Mouse (Mus musculus) E14TG2a.4 (cell line): ENCODE data around the gene Dgka.
"Not testable (repeated sequence)": the region's sequence is repeated elsewhere in the genome, so short reads cannot be mapped to it uniquely, and the experiment has no call there.

Experiments used
- H3K27me3 ChIP-seq: 2 replicates; pipeline ENCODE4 v1.6.1; 2014; ENCODE audit warnings: low read length, control low read depth; ENCODE audit not compliant: insufficient read depth
- H3K36me3 ChIP-seq: 2 replicates; pipeline ENCODE4 v1.6.1; 2014; ENCODE audit warnings: low read length, control low read depth; ENCODE audit not compliant: insufficient read depth
- H3K4me1 ChIP-seq: replicated peaks from 2 replicates; pipeline ENCODE4 v1.6.1; 2014; ENCODE audit warnings: low read depth, low read length, control low read depth
- H3K4me3 ChIP-seq: replicated peaks from 2 replicates; pipeline ENCODE4 v1.5.1; 2014; ENCODE audit warnings: mild to moderate bottlenecking, low read length
- H3K9me3 ChIP-seq: 2 replicates; pipeline ENCODE4 v1.6.1; 2014; ENCODE audit warnings: low read length, control low read depth
- CTCF ChIP-seq: conservative IDR thresholded peaks from 2 replicates; pipeline ENCODE4 v1.5.1; 2014; ENCODE audit warnings: low read length
- NANOG ChIP-seq: IDR thresholded peaks from 2 replicates; pipeline ENCODE4 v1.6.1; 2014; ENCODE audit warnings: borderline replicate concordance, low read length, mixed read lengths
- POU5F1 ChIP-seq: IDR thresholded peaks from 2 replicates; pipeline ENCODE4 v1.6.1; 2014; ENCODE audit warnings: low read length, borderline replicate concordance

Gene Dgka

DNA sequence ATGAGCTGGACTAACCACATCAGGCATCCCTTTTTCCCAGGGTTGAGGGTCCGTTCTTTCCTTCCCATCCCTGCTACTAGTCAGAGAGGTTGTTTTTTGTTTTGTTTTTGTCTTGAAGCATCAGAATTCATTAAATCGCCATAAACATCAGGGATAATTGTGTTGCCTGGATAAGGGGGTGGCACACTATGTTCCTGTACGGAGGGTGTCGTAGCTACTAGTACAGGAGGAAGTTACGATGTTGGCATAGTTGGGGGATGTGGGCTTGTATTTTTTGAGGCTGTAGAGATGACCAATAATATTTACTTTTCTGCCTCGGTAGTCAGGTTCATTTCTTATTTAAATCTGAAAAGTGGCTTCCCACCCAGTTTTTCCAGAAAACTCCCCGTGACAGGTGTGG lies 1.4 kb downstream of the Dgka start:
- Histone ChIP-seq H3K4me1 (peaks cover 85% of the 10 kb centered on the region), H3K9me3 (no peaks in the 10 kb centered on the region)
- no peak for TF ChIP-seq CTCF

DNA sequence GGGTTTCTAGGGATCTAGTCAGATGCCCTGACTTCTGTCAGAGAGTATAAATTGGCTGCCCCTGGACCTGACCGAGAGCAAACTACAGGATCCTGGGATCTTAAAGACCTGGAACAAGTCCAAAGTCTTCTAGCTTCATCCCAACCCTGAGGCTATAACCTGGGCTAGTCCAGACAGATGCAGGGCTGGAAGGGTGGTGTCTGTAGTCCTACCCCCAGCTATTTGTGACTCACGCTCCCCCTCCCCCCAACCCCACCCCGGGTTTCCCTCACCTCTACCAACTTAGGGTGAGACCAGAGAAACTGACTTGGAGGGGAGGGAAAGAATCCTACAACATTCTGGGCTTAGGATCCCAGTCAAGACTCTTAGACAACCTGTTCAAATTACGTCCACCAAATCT lies 2.0 kb downstream of the Dgka start:
- Histone ChIP-seq H3K9me3 (no peaks in the 10 kb centered on the region), H3K4me1 (peaks cover 91% of the 10 kb centered on the region)

More for the DNA sequence above, 1.4 kb downstream of the Dgka start:
- peak overlapping the region; percentile 88 for H3K4me3 ChIP-seq
- H3K36me3 ChIP-seq = no peaks in the 10 kb centered on the region
- peaks cover 5% of the 10 kb centered on the region for H3K27me3 ChIP-seq

DNA sequence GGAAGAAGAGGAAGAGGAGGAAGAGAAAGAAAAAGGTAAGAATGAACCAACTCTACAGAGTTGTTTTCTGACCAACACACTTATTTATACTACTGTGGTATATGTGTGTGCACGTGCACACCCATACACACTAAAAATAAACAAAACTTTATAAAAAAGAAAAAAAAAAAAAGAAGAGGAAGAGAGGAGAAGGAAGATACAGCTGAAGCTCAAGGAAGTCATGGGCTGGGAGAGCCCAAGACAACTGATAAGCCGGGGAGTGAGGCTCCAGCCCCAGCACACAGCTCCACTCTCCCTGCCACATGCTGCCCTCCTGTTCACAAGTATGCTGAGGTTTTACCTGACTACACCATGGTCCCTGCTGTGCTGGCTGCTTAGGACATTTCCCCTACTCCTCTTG lies 4.4 kb downstream of the Dgka start:
- peaks cover 89% of the 10 kb centered on the region for H3K4me1 ChIP-seq
- peaks cover 5% of the 10 kb centered on the region for H3K27me3 ChIP-seq
- TF ChIP-seq NANOG (no peak), CTCF (no peak), POU5F1 (no peak)
- H3K4me3 ChIP-seq = no peak overlapping the region
- H3K36me3 ChIP-seq = peaks cover 14% of the 10 kb centered on the region
- H3K9me3 ChIP-seq = no peaks in the 10 kb centered on the region

More for the DNA sequence above, 2.0 kb downstream of the Dgka start:
- Histone ChIP-seq H3K27me3 (peaks cover 5% of the 10 kb centered on the region), H3K4me3 (peak overlapping the region; percentile 88), H3K36me3 (no peaks in the 10 kb centered on the region)
- no peak for TF ChIP-seq CTCF
- TF ChIP-seq NANOG = no peak
- TF ChIP-seq POU5F1 = no peak

DNA sequence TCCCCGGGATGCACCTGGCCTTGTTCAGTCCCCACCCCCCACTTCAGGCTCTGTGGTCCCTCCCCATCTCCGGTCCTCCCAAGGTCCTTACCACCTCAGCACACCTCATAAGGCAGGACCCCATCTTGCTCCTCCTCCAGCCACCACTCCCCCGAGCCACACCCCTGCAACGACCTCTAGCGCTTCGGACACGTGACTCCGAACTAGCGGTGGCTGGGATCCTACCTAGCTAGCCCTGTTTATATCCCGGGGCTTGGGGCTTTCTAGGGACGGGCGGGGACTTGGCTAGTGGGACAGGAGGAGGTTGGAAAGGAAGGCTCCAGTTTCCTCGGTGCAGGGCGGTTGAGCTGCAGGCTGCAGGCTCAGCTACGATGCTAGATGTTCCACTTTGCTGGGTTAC lies 7.2 kb downstream of the Dgka start:
- H3K4me1 ChIP-seq = peaks cover 63% of the 10 kb centered on the region
- no peaks in the 10 kb centered on the region for H3K9me3 ChIP-seq
- H3K36me3 ChIP-seq = peaks cover 38% of the 10 kb centered on the region
- TF ChIP-seq NANOG = no peak
- TF ChIP-seq CTCF = no peak
- no peak for TF ChIP-seq POU5F1
- no peaks in the 10 kb centered on the region for H3K27me3 ChIP-seq
- peak overlapping the region; percentile 62 for H3K4me3 ChIP-seq

DNA sequence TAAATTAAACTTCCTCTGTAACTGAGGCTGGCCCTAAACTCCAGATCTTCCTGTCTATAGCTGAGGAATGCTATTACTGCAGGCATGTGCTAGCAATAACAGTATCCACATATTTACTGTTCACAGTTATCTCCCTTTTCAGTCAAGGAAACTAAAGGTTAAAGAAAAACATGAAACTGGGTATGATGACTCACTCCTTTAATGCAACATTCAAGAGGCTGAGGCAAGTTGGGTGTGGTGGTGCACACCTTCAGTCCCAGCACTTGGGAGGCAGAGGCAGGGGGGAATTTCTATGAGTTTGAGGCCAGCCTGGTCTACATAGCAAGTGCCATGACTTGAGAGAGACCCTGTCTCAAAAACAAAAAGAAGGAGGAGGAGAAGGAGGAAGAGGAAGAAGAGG lies 12.7 kb downstream of the Dgka start:
- Histone ChIP-seq H3K9me3 (no peaks in the 10 kb centered on the region), H3K4me1 (peaks cover 20% of the 10 kb centered on the region), H3K4me3 (no peak overlapping the region), H3K27me3 (no peaks in the 10 kb centered on the region), H3K36me3 (peaks cover 89% of the 10 kb centered on the region)
- no peak for TF ChIP-seq POU5F1
- no peak for TF ChIP-seq NANOG
- TF ChIP-seq CTCF = no peak

DNA sequence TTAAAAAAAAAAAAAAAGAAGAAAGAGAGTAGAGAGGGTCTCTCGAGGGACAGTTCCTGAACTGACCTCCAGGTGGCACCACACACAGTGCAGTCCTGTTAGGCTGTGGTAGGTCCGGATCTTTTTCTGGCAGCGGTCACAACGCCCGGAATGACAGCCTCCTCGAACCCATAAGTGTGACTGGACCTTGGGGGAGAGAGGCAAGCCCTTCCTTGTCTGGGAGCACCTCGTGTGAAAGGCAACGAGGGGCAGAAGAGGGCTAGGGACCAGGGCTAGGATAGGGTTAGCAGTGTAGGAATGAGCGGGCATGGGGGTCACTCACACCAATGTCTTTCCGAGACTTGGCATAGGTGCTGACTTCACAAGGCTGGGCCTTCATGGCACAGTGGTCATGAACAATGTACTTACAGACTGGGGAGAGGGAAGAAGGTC lies 13.6 kb downstream of the Dgka start:
- TF ChIP-seq NANOG (no peak), POU5F1 (no peak), CTCF (peak; percentile 96)
- peaks cover 90% of the 10 kb centered on the region for H3K36me3 ChIP-seq
- peaks cover 11% of the 10 kb centered on the region for H3K4me1 ChIP-seq
- H3K4me3 ChIP-seq = no peak overlapping the region
- H3K27me3 ChIP-seq = no peaks in the 10 kb centered on the region
- H3K9me3 ChIP-seq = no peaks in the 10 kb centered on the region

DNA sequence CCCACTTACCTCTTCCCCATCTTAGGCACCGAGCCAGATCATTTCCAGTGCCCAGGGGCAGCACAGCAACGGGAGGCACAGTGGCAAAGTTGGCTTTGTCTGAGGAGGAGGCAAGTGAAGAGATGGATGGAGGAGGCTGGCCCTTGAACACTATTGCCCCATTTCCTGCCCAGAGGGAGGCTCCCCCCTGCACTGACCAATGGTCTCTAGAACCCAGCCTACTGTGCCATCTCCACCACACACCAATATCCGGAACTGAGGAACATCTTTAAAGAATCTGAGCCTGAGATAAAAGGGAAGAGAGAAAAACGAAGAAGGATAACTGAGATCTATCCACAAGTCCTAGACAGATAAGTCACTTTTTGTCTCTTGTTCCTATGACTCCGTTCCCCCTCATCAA lies 16.6 kb downstream of the Dgka start:
- TF ChIP-seq NANOG (no peak), POU5F1 (no peak), CTCF (no peak)
- peaks cover 10% of the 10 kb centered on the region for H3K4me1 ChIP-seq

DNA sequence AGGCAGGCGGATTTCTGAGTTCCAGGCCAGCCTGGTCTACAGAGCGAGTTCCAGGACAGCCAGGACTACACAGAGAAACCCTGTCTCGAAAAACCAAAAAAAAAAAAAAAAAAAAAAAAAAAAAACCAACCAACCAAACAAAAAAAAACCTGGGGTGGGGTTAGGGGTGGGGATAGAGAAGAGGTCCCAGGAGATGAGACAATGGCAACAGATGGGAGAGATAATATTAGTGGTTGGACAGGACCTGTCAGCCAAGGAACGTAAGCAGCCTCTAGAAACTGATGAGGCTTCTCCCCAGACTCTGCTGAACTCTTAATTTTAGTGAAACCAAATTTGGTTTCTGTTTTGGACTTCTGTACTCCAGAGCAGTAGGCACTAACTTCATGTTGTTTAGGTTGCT lies 19.2 kb downstream of the Dgka start:
- H3K27me3 ChIP-seq, H3K4me3 ChIP-seq, H3K9me3 ChIP-seq: not testable (repeated sequence)
- Histone ChIP-seq H3K4me1 (peaks cover 15% of the 10 kb centered on the region), H3K36me3 (peaks cover 66% of the 10 kb centered on the region)

More for the DNA sequence above, 16.6 kb downstream of the Dgka start:
- Histone ChIP-seq H3K9me3 (no peaks in the 10 kb centered on the region), H3K27me3 (no peaks in the 10 kb centered on the region), H3K4me3 (no peak overlapping the region), H3K36me3 (peaks cover 71% of the 10 kb centered on the region)

DNA sequence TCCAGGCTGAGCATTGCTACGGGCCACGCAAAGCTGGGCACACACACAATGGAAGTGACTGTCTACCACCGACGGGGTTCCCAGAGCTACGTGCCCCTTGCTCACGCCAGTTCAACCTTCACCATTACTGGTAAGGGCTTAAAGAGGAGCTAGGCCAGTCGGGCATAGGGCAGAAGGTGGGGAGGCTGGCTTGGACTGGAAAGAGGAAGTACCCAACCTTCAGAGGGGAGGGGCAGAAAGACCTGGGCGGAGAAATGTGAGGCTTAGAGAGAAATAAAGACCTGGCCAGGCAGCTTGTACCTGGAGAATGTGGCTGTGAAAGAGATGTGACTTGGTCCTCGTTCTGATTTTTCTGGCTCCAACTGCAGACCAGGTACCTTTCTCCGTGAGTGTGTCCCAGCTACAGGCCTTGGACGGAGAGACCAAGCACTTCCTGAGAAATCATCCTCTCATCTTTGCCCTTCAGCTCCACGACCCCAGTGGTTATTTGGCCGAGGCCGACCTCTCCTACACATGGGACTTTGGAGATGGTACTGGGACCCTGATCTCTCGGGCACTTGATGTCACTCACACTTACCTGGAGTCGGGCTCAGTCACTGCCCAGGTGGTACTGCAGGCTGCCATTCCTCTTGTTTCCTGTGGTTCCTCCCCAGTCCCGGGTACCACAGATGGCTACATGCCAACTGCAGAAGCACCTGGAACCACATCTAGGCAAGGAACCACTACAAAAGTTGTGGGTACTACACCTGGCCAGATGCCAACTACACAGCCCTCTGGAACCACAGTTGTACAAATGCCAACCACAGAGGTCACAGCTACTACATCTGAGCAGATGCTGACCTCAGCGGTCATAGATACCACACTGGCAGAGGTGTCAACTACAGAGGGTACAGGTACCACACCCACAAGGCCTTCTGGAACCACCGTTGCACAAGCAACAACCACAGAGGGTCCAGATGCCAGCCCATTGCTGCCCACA lies 28.8 kb downstream of the Dgka start:
- peaks cover 37% of the 10 kb centered on the region for H3K36me3 ChIP-seq

DNA sequence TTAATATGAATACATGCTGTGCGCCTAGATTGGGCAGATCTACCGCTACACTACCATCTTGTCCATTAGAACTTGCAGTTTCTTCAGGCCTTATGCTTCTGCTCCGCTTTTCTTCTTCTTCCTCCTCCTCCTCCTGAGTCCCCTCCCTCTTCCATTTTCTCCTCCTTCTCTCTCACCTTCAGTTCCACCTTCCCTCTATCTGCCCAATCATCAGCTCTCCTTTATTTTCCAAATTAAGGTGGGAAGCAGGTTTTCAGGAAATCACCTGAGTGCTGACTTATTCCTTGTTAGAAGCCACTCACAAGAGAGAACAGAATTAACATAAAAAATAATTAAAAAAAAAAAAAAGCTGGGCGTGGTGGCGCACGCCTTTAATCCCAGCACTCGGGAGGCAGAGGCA lies 33.3 kb downstream of the Dgka start:
- not testable (repeated sequence) for H3K27me3 ChIP-seq, H3K36me3 ChIP-seq, H3K9me3 ChIP-seq
- Histone ChIP-seq H3K4me1 (peaks cover 71% of the 10 kb centered on the region), H3K4me3 (peak overlapping the region; percentile 46)

More for the DNA sequence above, 28.8 kb downstream of the Dgka start:
- Histone ChIP-seq H3K4me3 (peak overlapping the region; percentile 37), H3K27me3 (no peaks in the 10 kb centered on the region), H3K4me1 (peaks cover 60% of the 10 kb centered on the region), H3K9me3 (no peaks in the 10 kb centered on the region)
- TF ChIP-seq NANOG = no peak
- no peak for TF ChIP-seq POU5F1
- TF ChIP-seq CTCF = no peak
